Mouse (Mus musculus) midbrain, embryonic 11.5 days (tissue): Measurements from ENCODE around the gene Agfg1. TPM values are rescaled to one million over a fixed set of nuclear protein-coding genes. Genes with fewer than 3 reads are reported as not detected.

Source experiments
- ATAC-seq: fragments of 200-750 bp; cut with Nextera tagmentation; 2 replicates; pipeline ENCODE4 v1.8.0; 2017; ENCODE audit warnings: moderate TSS enrichment, moderate library complexity; ENCODE audit not compliant: low FRiP score
- DNase-seq: peaks from one replicate; pipeline ENCODE4 v3.0.0; 2015; ENCODE audit warnings: low spot score; ENCODE audit errors: missing footprints
- H3K27ac ChIP-seq: fragments of 300-500 bp; sonication (generic); 2 replicates; pipeline ENCODE4 v1.5.1; 2014; ENCODE audit warnings: low read depth, low read length
- H3K27me3 ChIP-seq: fragments of 300-500 bp; sonication (generic); 2 replicates; pipeline ENCODE4 v1.6.1; 2014; ENCODE audit warnings: mild to moderate bottlenecking, low read length, moderate library complexity, mixed read lengths; ENCODE audit not compliant: control insufficient read depth, insufficient read depth
- H3K36me3 ChIP-seq: fragments of 300-500 bp; sonication (generic); 2 replicates; pipeline ENCODE4 v1.6.1; 2014; ENCODE audit warnings: mild to moderate bottlenecking, low read length, moderate library complexity, mixed read lengths; ENCODE audit not compliant: control insufficient read depth, insufficient read depth
- H3K4me1 ChIP-seq: fragments of 300-500 bp; sonication (generic); 2 replicates; pipeline ENCODE4 v1.6.1; 2014; ENCODE audit warnings: low read length; ENCODE audit not compliant: control insufficient read depth, insufficient read depth
- H3K4me2 ChIP-seq: fragments of 300-500 bp; sonication (generic); 2 replicates; pipeline ENCODE4 v1.6.1; 2014; ENCODE audit warnings: mild to moderate bottlenecking, moderate library complexity
- H3K4me3 ChIP-seq: fragments of 300-500 bp; sonication (generic); 2 replicates; pipeline ENCODE4 v1.5.1; 2014; ENCODE audit warnings: low read depth, low read length
- H3K9ac ChIP-seq: fragments of 300-500 bp; sonication (generic); 2 replicates; pipeline ENCODE4 v1.6.1; 2014; ENCODE audit warnings: low read length
- H3K9me3 ChIP-seq: fragments of 300-500 bp; sonication (generic); 2 replicates; pipeline ENCODE4 v1.6.1; 2016; ENCODE audit warnings: low read length; ENCODE audit not compliant: control insufficient read depth
- WGBS: fragments of 180-500 bp; shearing (Covaris S2); extraction: QIAGEN DNeasy Blood & Tissue Kit; methylation state at CpG from one replicate; pipeline ENCODE4 v1.1.7; 2014; 5-methylcytosine and 5-hydroxymethylcytosine counted together
- polyA plus RNA-seq: library from polyadenylated mRNA; unstranded; fragments of >200 nt; fragmentation: Nextera tagmentation; extraction: Ambion mirVana; gene quantifications from 2 replicates; pipeline ENCODE4 v1.2.1, GENCODE M21; 2014

Gene Agfg1
- polyA plus RNA-seq, 1 experiment from 2014 or later, result 48.7 TPM

DNA sequence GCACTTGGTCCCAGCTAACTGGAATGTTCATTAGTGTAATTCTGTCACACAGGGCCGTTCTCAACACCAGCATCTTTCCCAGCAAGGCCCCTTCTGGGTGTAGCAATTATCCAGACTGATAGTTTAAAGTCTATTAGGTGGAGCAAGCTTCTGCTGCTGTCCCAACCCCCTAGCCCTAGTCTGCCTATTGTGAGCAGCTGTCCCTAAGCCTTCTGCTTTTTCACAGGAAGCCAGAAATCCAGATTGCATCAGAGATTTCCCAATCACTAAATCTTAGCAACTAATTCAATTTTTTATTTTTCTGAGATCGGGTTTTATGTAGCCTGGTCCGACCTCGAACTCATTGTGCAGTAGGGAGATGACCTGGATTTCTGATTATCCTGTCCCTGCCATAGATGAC lies 40.4 kb upstream of the Agfg1 start:
- H3K36me3 ChIP-seq, result no peaks in the 10 kb centered on the region
- ATAC-seq, result no peak
- H3K4me3 ChIP-seq, result no peak overlapping the region
- H3K27ac ChIP-seq, result no peak overlapping the region
- H3K9ac ChIP-seq, result no peak overlapping the region
- no peak overlapping the region for H3K4me2 ChIP-seq
- H3K9me3 ChIP-seq, result no peaks in the 10 kb centered on the region
- 88% methylated on average over 4 of the region's 4 CpGs for WGBS
- no peak for DNase-seq
- no peaks in the 10 kb centered on the region for H3K4me1 ChIP-seq
- no peaks in the 10 kb centered on the region for H3K27me3 ChIP-seq

GRCm38 (mm10) chr1:82801105-82801783 lies 38.0 kb upstream of the Agfg1 start:
- no peaks in the 10 kb centered on the region for H3K36me3 ChIP-seq
- ATAC-seq, result no peak
- no peaks in the 10 kb centered on the region for H3K4me1 ChIP-seq
- H3K4me3 ChIP-seq, result no peak overlapping the region
- no peak for DNase-seq
- no peaks in the 10 kb centered on the region for H3K27me3 ChIP-seq
- no peaks in the 10 kb centered on the region for H3K9me3 ChIP-seq
- H3K4me2 ChIP-seq, result no peak overlapping the region
- H3K27ac ChIP-seq, result no peak overlapping the region
- WGBS, result 83% methylated on average over 12 of the region's 12 CpGs
- no peak overlapping the region for H3K9ac ChIP-seq

- Histone ChIP-seq H3K27me3 (no peaks in the 10 kb centered on the region), H3K36me3 (no peaks in the 10 kb centered on the region), H3K4me2 (no peak overlapping the region), H3K4me3 (no peak overlapping the region), H3K27ac (no peak overlapping the region), H3K4me1 (no peaks in the 10 kb centered on the region), H3K9me3 (no peaks in the 10 kb centered on the region), H3K9ac (no peak overlapping the region)
- ATAC-seq, result no peak; the same call in 1 of the 2 replicates
- no peak for DNase-seq
- 72% methylated on average over 7 of the region's 7 CpGs for WGBS
Measured at GRCm38 (mm10) chr1:82803608-82804007, 35.7 kb upstream of the Agfg1 start.

GRCm38 (mm10) chr1:82804059-82804458 lies 35.2 kb upstream of the Agfg1 start:
- no peaks in the 10 kb centered on the region for H3K4me1 ChIP-seq
- no peak overlapping the region for H3K27ac ChIP-seq
- no peaks in the 10 kb centered on the region for H3K27me3 ChIP-seq
- H3K4me3 ChIP-seq, result no peak overlapping the region
- ATAC-seq (no peak), DNase-seq (no peak)
- H3K9me3 ChIP-seq, result no peaks in the 10 kb centered on the region
- H3K36me3 ChIP-seq, result no peaks in the 10 kb centered on the region
- H3K9ac ChIP-seq, result no peak overlapping the region
- no peak overlapping the region for H3K4me2 ChIP-seq
- WGBS, result 97% methylated on average over 1 of the region's 1 CpGs

DNA sequence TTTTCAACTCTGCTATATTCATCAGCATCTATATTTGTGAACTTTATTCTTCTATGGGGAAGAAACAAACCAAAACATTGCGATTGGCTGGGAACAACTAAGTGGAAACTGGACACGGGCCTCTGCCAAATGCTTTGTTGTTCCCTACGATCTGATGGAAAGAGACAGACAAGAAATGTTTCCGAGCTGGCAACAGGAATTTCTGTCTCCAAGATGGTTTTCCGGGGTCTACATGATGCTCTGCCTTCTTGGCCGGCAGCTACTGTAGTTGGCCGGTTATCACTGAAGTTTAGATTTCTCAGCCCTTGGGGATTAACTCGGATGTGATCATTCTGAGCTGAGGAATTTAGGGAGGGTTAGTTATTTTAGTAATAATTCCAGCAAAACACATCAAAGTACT lies 32.9 kb upstream of the Agfg1 start:
- no peak overlapping the region for H3K27ac ChIP-seq
- 91% methylated on average over 8 of the region's 8 CpGs for WGBS
- H3K9ac ChIP-seq, result no peak overlapping the region
- no peaks in the 10 kb centered on the region for H3K27me3 ChIP-seq
- no peaks in the 10 kb centered on the region for H3K4me1 ChIP-seq
- no peaks in the 10 kb centered on the region for H3K36me3 ChIP-seq
- no peak overlapping the region for H3K4me3 ChIP-seq
- no peaks in the 10 kb centered on the region for H3K9me3 ChIP-seq
- DNase-seq (no peak), ATAC-seq (no peak)
- H3K4me2 ChIP-seq, result no peak overlapping the region

DNA sequence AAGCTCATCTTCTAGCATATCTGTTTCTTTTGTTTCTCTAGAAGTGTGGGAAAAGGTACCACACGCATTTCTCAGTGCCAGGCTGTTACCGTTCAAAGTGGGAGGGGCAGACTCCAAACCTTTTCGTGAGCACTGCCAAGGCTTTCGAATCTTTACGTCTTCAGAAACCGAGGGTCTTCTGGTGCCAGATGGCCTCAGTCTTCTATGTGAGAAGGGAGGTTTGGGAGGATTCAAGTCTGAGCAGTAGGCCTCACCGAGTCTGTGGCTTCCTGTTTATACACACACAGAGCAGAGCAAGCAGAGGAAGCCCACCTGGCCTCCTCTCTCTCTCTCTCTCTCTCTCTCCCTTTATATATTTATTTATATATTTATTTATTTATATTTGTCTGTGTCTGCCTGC lies 32.1 kb upstream of the Agfg1 start:
- H3K4me3 ChIP-seq, result no peak overlapping the region
- no peaks in the 10 kb centered on the region for H3K27me3 ChIP-seq
- H3K4me2 ChIP-seq, result no peak overlapping the region
- no peaks in the 10 kb centered on the region for H3K36me3 ChIP-seq
- DNase-seq, result no peak
- no peak overlapping the region for H3K9ac ChIP-seq
- H3K4me1 ChIP-seq, result no peaks in the 10 kb centered on the region
- ATAC-seq, result no peak
- no peaks in the 10 kb centered on the region for H3K9me3 ChIP-seq
- no peak overlapping the region for H3K27ac ChIP-seq
- WGBS, result 88% methylated on average over 7 of the region's 7 CpGs

GRCm38 (mm10) chr1:82808564-82808963 lies 30.7 kb upstream of the Agfg1 start:
- no peak overlapping the region for H3K9ac ChIP-seq
- no peak overlapping the region for H3K4me3 ChIP-seq
- no peaks in the 10 kb centered on the region for H3K27me3 ChIP-seq
- no peaks in the 10 kb centered on the region for H3K4me1 ChIP-seq
- 70% methylated on average over 3 of the region's 3 CpGs for WGBS
- ATAC-seq (no peak), DNase-seq (no peak)
- no peak overlapping the region for H3K27ac ChIP-seq
- no peak overlapping the region for H3K4me2 ChIP-seq
- no peaks in the 10 kb centered on the region for H3K36me3 ChIP-seq
- no peaks in the 10 kb centered on the region for H3K9me3 ChIP-seq

GRCm38 (mm10) chr1:82811766-82812165 lies 27.5 kb upstream of the Agfg1 start:
- Histone ChIP-seq H3K4me2 (no peak overlapping the region), H3K27ac (no peak overlapping the region), H3K9ac (no peak overlapping the region), H3K4me1 (no peaks in the 10 kb centered on the region), H3K27me3 (no peaks in the 10 kb centered on the region), H3K36me3 (no peaks in the 10 kb centered on the region), H3K9me3 (no peaks in the 10 kb centered on the region), H3K4me3 (no peak overlapping the region)
- DNase-seq (no peak), ATAC-seq (no peak)
- WGBS, result 46% methylated on average over 1 of the region's 1 CpGs

GRCm38 (mm10) chr1:82815941-82816716 lies 23.2 kb upstream of the Agfg1 start:
- H3K9me3 ChIP-seq, result no peaks in the 10 kb centered on the region
- DNase-seq (no peak), ATAC-seq (peak; percentile 60; the same call in 1 of the 2 replicates)
- no peak overlapping the region for H3K9ac ChIP-seq
- no peaks in the 10 kb centered on the region for H3K4me1 ChIP-seq
- no peaks in the 10 kb centered on the region for H3K36me3 ChIP-seq
- WGBS, result 85% methylated on average over 17 of the region's 17 CpGs
- no peaks in the 10 kb centered on the region for H3K27me3 ChIP-seq
- H3K27ac ChIP-seq, result no peak overlapping the region
- no peak overlapping the region for H3K4me3 ChIP-seq
- no peak overlapping the region for H3K4me2 ChIP-seq
